Mouse (Mus musculus): ENCODE results near the gene Loxl4. TPM values are rescaled to one million over a fixed set of nuclear protein-coding genes. Genes with fewer than 3 reads are reported as not detected.

Gene Loxl4
- polyA plus RNA-seq, 1 experiment: 0.89 TPM

DNA sequence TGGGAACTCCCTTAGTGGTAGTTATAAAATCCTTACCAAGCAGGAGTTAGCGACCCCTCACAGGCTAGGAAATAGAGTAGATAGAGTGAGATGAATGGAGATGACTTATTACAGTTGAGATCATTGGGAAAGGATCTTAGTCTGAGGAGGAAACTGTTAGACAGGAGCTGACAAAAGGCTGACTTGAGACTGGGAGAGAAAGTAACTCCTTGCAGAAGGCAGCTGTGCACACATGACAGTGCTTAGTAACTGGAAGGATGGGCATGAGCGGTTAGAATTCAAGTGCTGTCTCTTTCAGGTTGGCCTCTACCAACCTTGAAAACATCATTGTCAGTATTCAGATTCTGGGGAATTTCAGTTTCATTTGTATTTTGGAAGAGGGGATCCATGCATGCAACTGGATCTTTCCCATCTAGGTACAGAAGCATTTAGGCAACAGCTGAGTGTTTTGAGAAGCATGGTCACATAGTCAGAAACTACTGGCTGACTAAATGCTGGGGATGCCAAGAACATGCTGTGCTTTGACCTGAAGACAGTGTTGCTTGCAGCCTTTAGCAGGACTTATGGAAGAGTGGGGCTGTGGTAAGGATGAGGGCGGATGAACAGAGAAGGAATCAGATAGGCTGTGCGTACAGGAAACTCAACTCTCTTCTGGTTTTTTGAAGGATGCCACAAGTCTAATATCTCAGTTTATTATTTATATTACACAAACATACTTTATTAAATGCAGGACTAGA is 46.2 kb downstream of the Loxl4 start:
- WGBS: 96% methylated on average over 4 of the region's 4 CpGs
- no peak for DNase-seq
- H3K4me3 ChIP-seq (ENCODE audit: control insufficient read depth, insufficient read depth, low read length): no peak overlapping the region
- H3K27me3 ChIP-seq (ENCODE audit: control insufficient read depth, insufficient read depth, low read length): no peaks in the 10 kb centered on the region
- TF ChIP-seq POLR2A (IDR thresholded peaks at IDR 0.05; ENCODE audit: control insufficient read depth, extremely low read depth, insufficient read depth, low read length, poor library complexity): no peak
- no peaks in the 10 kb centered on the region for H3K4me1 ChIP-seq (replicated peaks; ENCODE audit: control insufficient read depth, insufficient read depth, low read length)
- peaks cover 9% of the 10 kb centered on the region for H3K36me3 ChIP-seq (ENCODE audit: control insufficient read depth, insufficient read depth, low read length)
- H3K27ac ChIP-seq (ENCODE audit: control insufficient read depth, insufficient read depth, low read length): no peak overlapping the region

DNA sequence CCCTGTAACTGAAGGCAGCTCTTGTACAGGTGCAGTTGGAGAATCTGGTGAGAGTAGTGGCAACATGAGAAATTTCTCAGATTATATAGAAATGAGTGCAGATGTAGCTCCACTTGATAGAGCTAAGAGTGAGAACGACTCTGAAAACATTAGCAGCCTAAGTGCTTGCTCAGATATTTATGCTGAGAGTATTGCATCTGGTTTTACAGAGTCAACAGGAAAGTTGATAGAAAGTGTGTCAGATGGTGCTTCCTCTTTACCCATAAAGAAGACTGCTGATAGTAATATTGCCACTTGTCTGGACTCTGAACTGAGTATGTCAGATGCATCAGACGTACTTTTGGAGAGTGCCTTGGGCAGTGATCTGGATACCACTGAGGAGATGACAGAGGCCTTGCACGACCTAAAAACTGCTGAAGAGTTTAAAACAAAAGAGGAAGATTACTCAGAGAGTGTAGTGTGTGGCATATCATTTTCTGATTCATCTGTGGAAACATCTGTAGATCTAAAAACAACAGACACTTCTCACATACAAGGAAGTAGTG is 48.8 kb downstream of the Loxl4 start:
- DNase-seq: no peak
- no peak overlapping the region for H3K4me3 ChIP-seq (ENCODE audit: control insufficient read depth, insufficient read depth, low read length)
- H3K4me1 ChIP-seq (replicated peaks; ENCODE audit: control insufficient read depth, insufficient read depth, low read length): no peaks in the 10 kb centered on the region
- H3K27me3 ChIP-seq (ENCODE audit: control insufficient read depth, insufficient read depth, low read length): no peaks in the 10 kb centered on the region
- peaks cover 9% of the 10 kb centered on the region for H3K36me3 ChIP-seq (ENCODE audit: control insufficient read depth, insufficient read depth, low read length)
- 80% methylated on average over 3 of the region's 3 CpGs for WGBS
- TF ChIP-seq CTCF (IDR thresholded peaks at IDR 0.05; ENCODE audit: borderline replicate concordance, control insufficient read depth, extremely low read depth, insufficient read depth, low read length, poor library complexity) (no peak), POLR2A (IDR thresholded peaks at IDR 0.05; ENCODE audit: control insufficient read depth, extremely low read depth, insufficient read depth, low read length, poor library complexity) (no peak)
- no peak overlapping the region for H3K27ac ChIP-seq (ENCODE audit: control insufficient read depth, insufficient read depth, low read length)

DNA sequence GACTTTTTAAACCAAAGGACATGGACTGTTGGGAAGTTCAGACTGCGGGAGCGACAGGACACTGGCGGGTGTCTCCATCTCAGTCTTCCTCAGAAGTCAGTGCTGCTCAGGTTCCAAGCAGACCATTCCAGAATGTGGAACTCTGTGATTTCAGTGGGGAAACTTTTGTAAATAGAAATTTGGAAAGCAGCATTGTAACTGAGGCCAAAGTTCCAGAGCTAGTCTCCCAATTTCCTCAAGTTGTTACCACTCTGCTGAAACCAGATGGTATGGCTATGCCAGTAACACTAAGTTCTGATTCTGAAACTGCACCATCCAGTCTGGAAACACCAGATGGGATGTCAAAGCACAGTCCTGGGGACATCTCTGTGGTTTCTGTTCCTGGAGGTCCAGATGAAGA is 49.6 kb downstream of the Loxl4 start:
- 98% methylated on average over 3 of the region's 3 CpGs for WGBS
- no peak for TF ChIP-seq POLR2A (IDR thresholded peaks at IDR 0.05; ENCODE audit: control insufficient read depth, extremely low read depth, insufficient read depth, low read length, poor library complexity)
- TF ChIP-seq CTCF (IDR thresholded peaks at IDR 0.05; ENCODE audit: borderline replicate concordance, control insufficient read depth, extremely low read depth, insufficient read depth, low read length, poor library complexity): no peak
- H3K4me3 ChIP-seq (ENCODE audit: control insufficient read depth, insufficient read depth, low read length): no peak overlapping the region
- no peaks in the 10 kb centered on the region for H3K4me1 ChIP-seq (replicated peaks; ENCODE audit: control insufficient read depth, insufficient read depth, low read length)
- no peaks in the 10 kb centered on the region for H3K27me3 ChIP-seq (ENCODE audit: control insufficient read depth, insufficient read depth, low read length)
- H3K27ac ChIP-seq (ENCODE audit: control insufficient read depth, insufficient read depth, low read length): no peak overlapping the region
- DNase-seq: no peak
- peaks cover 9% of the 10 kb centered on the region for H3K36me3 ChIP-seq (ENCODE audit: control insufficient read depth, insufficient read depth, low read length)

DNA sequence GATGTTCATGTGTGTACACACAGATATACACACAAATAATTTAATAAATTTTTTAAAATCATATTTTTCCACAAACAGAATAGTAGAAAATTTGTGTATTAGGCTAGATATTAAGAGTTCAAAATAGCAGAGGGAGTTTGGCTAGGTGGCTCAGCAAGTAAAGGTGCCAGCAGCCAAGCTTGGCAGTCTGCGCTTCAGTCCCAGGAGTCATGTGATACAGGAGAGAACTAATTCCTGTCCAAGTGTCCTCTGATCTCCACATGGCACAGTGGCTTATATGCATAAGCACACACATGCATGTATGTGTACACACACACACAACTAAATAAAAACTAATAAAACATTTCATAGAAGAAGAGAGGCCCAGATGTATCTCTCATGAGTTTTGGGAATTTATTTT is 50.6 kb downstream of the Loxl4 start:
- peaks cover 9% of the 10 kb centered on the region for H3K36me3 ChIP-seq (ENCODE audit: control insufficient read depth, insufficient read depth, low read length)
- no peak for DNase-seq
- 98% methylated on average over 1 of the region's 1 CpGs for WGBS
- no peaks in the 10 kb centered on the region for H3K27me3 ChIP-seq (ENCODE audit: control insufficient read depth, insufficient read depth, low read length)
- TF ChIP-seq CTCF (IDR thresholded peaks at IDR 0.05; ENCODE audit: borderline replicate concordance, control insufficient read depth, extremely low read depth, insufficient read depth, low read length, poor library complexity): no peak
- TF ChIP-seq POLR2A (IDR thresholded peaks at IDR 0.05; ENCODE audit: control insufficient read depth, extremely low read depth, insufficient read depth, low read length, poor library complexity): no peak
- no peak overlapping the region for H3K4me3 ChIP-seq (ENCODE audit: control insufficient read depth, insufficient read depth, low read length)
- no peaks in the 10 kb centered on the region for H3K4me1 ChIP-seq (replicated peaks; ENCODE audit: control insufficient read depth, insufficient read depth, low read length)
- no peak overlapping the region for H3K27ac ChIP-seq (ENCODE audit: control insufficient read depth, insufficient read depth, low read length)

DNA sequence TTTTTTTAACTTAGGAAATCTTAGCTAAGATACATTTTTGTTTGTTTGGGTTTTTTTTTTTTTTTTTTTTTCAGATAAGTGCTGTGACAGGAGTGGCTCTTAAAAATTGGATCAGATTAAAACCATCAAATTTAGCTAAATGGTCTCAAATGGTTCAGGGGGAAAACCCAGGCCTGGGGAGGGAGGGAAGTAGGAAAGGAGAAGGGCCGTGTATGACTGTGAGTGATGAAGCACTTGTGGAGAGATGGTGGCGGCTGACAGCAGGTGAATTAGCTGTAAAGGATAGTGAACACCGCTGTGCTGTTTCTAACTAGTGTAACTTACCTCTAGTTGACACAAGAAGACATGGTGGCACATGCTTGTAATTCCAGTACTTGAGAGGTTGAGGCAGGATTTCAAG is 53.9 kb downstream of the Loxl4 start:
- TF ChIP-seq CTCF (IDR thresholded peaks at IDR 0.05; ENCODE audit: borderline replicate concordance, control insufficient read depth, extremely low read depth, insufficient read depth, low read length, poor library complexity) (no peak), POLR2A (IDR thresholded peaks at IDR 0.05; ENCODE audit: control insufficient read depth, extremely low read depth, insufficient read depth, low read length, poor library complexity) (no peak)
- no peaks in the 10 kb centered on the region for H3K4me1 ChIP-seq (replicated peaks; ENCODE audit: control insufficient read depth, insufficient read depth, low read length)
- H3K36me3 ChIP-seq (ENCODE audit: control insufficient read depth, insufficient read depth, low read length): peaks cover 9% of the 10 kb centered on the region
- H3K27ac ChIP-seq (ENCODE audit: control insufficient read depth, insufficient read depth, low read length): no peak overlapping the region
- 89% methylated on average over 3 of the region's 3 CpGs for WGBS
- no peak overlapping the region for H3K4me3 ChIP-seq (ENCODE audit: control insufficient read depth, insufficient read depth, low read length)
- DNase-seq: no peak
- H3K27me3 ChIP-seq (ENCODE audit: control insufficient read depth, insufficient read depth, low read length): no peaks in the 10 kb centered on the region

Other genes starting within 250 kb of the Loxl4 start
- 0.64 and 1.1 TPM in 2 replicates for gene Crtac1, start 181.0 kb downstream of the Loxl4 start, polyA plus RNA-seq (2012; rRNA removed)
- 6.3 and 7.7 TPM in 2 replicates for gene R3hcc1l, start 94.1 kb downstream of the Loxl4 start, polyA plus RNA-seq (2012; rRNA removed)
- gene Pyroxd2, start 140.0 kb upstream of the Loxl4 start, polyA plus RNA-seq (2012; rRNA removed): 4.5 and 6.2 TPM in 2 replicates
- gene Hps1, start 167.2 kb upstream of the Loxl4 start, polyA plus RNA-seq (2012; rRNA removed): 46.2 and 49.5 TPM in 2 replicates